Mouse (Mus musculus): Measurements from ENCODE around the gene Yif1a. TPM values are rescaled to one million over a fixed set of nuclear protein-coding genes. Genes with fewer than 3 reads are reported as not detected.

Gene Yif1a
- total RNA-seq, 2 experiments from 2014 or later = 56.4 to 75.3 TPM

- no peak for DNase-seq (ENCODE audit: low spot score in 2 of 2)
Observed at GRCm38 (mm10) chr19:5058801-5059771, 29.3 kb upstream of the Yif1a start.

- no peak for DNase-seq (ENCODE audit: low spot score in 2 of 2)
Observed at GRCm38 (mm10) chr19:5060365-5061330, 27.7 kb upstream of the Yif1a start.

GRCm38 (mm10) chr19:5062041-5062440 lies 26.3 kb upstream of the Yif1a start:
- no peak for DNase-seq (ENCODE audit: low spot score in 2 of 2)

- DNase-seq (ENCODE audit: low spot score in 2 of 2) = no peak
Observed at GRCm38 (mm10) chr19:5062446-5062845, 25.9 kb upstream of the Yif1a start.

DNA sequence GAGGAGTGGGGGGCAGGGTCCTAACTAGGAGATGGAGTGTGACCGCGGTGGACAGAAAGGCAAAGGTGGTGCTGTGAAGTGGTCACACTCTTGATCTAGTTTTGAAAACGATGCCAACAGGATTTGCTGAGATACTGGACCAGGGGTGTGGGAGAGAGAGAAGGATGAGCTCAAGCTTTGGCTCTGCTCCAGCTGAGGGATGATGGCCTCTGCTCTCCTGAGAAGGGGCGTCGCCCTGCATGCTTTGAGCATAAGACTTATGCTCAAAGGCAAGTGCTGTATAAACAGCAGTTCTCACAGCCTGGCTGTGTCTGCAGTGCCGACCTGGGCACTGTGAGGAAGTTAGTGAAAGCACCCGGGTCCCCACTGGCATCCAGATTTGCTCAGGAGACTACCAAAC lies 23.2 kb upstream of the Yif1a start:
- no peak for DNase-seq (ENCODE audit: low spot score in 2 of 2)

DNA sequence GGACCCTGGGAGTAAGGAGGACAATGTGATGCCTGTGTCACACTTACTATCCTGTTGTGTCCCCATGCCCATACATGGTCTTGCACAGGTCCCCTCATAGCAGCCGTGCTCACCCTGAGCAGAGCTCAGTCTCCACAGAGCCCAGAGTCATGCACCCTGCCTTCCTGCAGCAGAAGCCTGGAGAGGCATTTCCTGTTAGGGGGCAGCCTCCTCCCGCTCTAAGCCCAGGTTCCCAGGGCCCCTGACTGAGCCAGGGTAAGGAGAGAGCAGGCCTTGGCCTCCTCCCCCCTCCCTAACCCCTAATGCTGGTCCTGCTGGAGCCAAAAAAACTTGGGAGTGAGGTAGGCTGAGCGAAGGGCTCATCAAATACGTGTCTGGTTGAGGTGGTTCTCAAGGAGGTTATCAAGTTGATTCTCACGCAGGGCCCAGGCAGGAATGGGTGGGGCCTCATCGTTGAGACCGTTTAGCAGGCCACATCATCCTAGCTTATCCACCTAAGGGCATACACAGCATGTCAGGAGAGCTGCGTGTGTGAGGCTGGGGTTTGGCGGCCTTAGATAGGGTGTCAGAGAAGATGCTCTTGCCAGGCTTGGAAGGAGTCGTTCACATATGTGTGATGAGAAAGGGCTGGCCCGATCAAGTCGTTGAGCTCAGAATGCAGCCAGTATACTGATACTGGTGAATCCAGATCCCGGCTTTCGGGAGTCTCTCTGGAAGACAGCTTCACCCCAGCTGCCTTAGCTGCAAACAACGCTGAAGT lies 21.1 kb upstream of the Yif1a start:
- no peak for DNase-seq (ENCODE audit: low spot score in 2 of 2)

GRCm38 (mm10) chr19:5067867-5068569 lies 20.3 kb upstream of the Yif1a start, which contains the start of gene Cd248:
Gene Cd248, plus strand, starts transcription at chr19:5068078.
- peak; percentile 28 to 56 for DNase-seq (ENCODE audit: low spot score in 2 of 2)

DNA sequence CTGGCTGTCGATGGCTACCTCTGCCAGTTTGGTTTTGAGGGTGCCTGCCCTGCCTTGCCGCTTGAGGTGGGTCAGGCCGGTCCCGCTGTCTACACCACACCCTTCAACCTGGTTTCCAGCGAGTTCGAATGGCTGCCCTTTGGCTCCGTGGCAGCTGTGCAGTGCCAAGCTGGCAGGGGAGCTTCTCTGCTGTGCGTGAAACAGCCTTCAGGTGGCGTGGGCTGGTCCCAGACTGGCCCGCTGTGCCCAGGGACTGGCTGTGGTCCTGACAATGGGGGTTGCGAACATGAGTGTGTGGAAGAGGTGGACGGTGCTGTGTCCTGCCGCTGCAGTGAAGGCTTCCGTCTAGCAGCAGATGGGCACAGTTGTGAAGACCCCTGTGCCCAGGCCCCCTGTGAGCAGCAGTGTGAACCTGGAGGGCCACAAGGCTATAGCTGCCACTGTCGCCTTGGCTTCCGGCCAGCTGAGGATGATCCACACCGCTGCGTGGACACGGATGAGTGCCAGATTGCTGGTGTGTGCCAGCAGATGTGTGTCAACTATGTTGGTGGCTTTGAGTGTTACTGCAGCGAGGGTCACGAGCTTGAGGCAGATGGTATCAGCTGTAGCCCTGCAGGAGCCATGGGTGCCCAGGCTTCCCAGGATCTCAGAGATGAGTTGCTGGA lies 19.6 kb upstream of the Yif1a start:
- DNase-seq (ENCODE audit: low spot score in 2 of 2) = no peak

GRCm38 (mm10) chr19:5069486-5069885 lies 18.9 kb upstream of the Yif1a start:
- DNase-seq (ENCODE audit: low spot score in 2 of 2) = no peak

DNA sequence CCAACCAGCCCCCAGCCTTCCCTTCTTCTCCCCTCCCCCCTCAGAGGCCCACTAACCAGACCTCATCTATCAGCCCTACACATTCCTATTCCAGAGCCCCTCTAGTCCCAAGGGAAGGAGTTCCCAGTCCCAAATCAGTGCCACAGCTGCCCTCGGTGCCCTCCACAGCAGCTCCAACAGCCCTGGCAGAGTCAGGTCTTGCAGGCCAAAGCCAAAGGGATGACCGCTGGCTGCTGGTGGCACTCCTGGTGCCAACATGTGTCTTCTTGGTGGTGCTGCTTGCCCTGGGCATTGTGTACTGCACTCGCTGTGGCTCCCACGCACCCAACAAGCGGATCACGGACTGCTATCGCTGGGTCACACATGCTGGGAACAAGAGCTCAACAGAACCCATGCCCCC lies 18.4 kb upstream of the Yif1a start:
- DNase-seq (ENCODE audit: low spot score in 2 of 2) = no peak

DNA sequence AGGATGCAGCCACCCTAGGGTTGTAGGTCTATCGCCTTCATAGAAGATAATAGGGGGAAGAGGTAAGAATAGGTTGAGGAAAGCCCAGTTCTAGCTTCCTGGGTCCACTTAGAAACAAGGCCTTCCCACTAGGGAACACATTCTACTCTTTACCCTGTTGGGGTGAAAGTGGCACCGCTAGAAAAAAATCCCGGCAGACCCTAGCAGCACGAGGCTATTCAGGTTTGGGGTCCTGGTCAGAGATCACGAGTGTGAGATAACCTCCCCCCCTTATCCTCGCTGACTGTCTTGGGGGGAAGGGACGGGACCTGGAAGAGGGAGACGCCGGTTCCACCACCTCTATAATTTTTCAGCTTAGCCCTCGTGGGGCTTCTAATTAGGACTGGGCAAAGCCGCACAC lies 17.3 kb upstream of the Yif1a start:
- no peak for DNase-seq (ENCODE audit: low spot score in 2 of 2)

- DNase-seq (ENCODE audit: low spot score in 2 of 2) = peak; percentile 72 to 75
Observed at GRCm38 (mm10) chr19:5071545-5072369, 16.6 kb upstream of the Yif1a start.

DNA sequence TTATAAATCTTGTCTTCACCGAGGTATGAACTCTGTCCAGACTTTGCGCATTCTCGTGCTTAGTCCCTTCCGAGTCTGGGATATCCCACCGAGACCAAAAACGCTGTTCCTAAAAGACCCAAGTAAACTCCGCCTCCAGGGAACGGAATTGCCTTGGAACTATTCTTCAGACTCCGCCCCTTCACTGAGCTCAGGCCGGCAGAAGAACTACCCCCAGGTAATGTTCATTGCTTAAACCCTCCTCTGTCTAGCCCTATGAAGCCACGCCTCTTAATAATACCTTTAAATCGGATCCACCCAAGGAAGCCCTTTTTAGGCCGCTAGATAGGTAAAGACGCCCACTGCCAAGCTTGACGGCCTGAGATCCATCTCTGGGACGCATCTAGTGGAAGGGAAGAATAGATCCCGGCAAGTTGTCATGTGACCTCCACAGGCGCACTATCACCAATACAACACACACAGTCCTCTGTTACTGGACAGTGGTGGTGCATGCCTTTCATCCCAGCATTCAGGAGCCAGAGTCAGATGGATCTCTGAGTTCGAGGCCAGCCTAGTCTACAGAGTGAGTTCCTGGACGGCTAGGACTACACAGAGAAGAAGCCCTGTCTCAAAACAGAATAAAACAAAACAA lies 15.8 kb upstream of the Yif1a start:
- DNase-seq (ENCODE audit: low spot score in 2 of 2) = no peak

DNA sequence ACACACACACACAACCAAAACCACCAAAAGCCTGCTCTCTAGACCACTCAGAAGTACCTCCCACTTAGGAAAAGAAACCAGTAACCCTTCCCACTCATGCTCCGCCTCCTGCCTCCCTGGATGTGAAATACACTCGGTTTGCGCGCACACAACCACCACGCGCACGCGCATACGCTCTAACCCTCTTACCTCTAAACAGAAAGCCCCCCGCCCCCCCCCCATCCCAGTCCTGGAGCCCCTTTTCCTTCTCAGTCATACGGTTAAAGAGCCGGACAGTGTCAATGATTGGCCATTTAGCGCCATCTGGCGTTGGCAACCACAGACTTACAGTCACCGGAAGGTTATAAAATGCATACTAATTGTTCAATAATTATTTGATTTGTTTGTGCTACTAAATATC lies 15.3 kb upstream of the Yif1a start:
- DNase-seq (ENCODE audit: low spot score in 2 of 2) = peak; percentile 42 to 69

- DNase-seq (ENCODE audit: low spot score in 2 of 2) = no peak
Observed at GRCm38 (mm10) chr19:5073518-5073917, 14.8 kb upstream of the Yif1a start.

DNA sequence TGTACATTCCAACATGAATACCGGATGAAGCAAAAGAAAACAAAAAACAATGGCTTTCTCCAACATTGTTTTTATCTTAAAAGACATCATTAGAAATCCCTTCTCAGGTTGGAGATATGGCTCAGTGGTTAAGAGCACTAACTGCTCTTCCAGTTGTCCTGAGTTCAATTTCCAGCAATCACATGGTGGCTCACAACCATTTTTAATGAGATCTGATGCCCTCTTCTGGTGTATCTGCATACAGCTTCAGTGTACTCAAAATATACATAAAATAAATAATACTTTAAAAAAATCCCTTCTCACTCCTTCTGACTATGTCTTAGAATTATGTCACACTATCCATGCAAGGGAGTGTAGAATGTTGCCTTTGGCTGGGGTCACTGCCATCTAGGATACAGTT lies 9.1 kb upstream of the Yif1a start:
- no peak for DNase-seq (ENCODE audit: low spot score in 2 of 2)

DNA sequence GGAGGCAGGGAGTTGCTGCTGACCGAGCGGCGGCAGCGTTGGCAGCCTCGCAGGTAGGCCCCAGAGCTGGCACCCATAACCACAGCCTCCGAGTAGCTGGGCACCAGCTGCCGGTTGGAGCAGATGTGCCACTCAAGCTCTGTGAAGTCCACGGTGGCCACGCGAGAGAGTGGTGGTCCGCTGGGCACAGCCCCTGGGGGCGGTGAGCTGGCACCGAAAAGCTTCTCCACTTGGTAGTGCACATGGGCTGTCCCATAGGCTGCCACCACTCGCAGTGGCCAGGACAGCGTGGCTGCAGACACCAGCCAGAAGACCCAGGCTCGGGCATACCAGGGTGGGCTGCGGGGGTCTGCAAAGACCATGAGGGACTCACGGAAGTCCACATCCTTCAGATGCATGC lies 6.3 kb upstream of the Yif1a start:
- DNase-seq (ENCODE audit: low spot score in 2 of 2) = no peak

DNA sequence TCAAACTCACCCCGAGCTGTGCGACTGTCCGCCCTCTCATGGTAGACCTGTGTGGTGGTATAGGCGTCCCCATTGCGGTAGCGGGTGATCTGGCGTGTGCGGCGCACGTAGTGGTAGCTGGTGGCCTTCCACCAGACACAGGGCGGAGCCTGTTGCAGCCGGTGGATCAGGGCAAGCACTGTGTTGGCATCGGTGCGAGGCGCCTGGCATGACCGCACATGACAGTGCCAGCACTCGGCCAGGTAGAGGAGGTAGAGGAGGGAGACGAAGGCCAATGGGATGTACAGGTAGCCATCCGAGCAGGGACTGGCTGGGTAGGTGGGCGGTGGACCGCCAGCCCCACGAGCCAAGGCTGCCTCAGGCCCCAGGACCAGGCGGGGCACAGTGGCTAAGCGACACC lies 5.7 kb upstream of the Yif1a start:
- no peak for DNase-seq (ENCODE audit: low spot score in 2 of 2)

Measured in adrenal gland, adult 18-20 months (tissue).